Mouse (Mus musculus): Measurements from ENCODE around the gene Chchd5.

DNA sequence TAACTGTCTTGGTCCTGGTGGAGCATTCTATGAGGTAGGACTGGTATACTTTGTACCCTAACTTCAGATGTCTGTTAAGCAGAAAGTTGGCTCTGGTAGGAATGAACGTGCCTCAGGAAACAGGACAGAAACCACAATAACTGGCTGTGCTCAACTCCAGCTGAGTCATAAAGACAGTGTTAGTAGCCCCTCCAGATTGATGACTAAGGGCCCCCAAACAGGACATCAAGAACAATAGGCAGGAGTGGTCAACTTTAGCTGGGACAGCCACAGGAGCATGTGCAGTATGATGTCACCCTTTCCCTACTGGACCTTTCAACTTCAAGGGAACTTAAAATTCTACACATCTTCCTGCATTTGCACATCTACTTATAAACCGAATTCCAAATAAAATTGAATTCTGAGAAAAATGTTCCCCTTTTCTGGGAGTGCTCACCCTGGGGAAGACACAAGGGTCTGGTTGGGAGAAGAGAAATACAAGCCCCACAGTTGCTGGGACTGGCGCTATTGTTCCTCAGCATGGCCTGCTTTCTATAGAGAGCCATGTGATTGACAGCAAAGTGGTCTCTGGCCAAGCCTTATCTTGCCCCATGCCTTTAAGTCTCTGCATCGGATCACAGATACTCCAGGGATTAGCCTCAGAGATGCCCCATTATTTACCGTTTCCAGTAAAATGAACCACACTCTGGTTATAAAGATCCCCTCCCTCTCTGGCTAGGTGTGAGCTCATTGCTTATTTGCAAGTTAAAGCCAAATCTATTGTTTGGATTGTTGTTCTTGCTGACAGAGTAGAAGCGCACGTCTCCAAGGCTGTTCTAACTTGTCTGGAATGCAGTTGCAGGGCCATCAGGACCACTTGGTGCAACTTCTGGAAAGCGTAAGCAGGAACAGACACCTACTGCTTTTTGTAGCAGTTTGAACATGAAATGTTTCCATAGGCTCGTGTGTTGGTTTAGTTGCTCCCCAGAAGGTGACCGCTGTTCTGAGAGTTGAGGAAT is 37.3 kb downstream of the Chchd5 start:
- TF ChIP-seq CTCF (IDR thresholded peaks at IDR 0.05; ENCODE audit: control insufficient read depth, insufficient read depth, insufficient read length) (no peak), MYOD1 (IDR thresholded peaks at IDR 0.05; ENCODE audit: control insufficient read depth, insufficient read length, low read depth) (no peak)

All from C2C12 (cell line).